Mouse (Mus musculus) embryo, embryonic 11.5 days (tissue): ENCODE measurements around the gene Cebpz.

Experiments used
- DNase-seq: peaks from one replicate; pipeline ENCODE4 v3.0.0-alpha.2; 2012; ENCODE audit warnings: low read depth, low spot score

Cebpz gene

GRCm38 (mm10) chr17:78936466-78937228 lies at the start of gene Cebpz, which contains the start of gene Ndufaf7:
Gene Cebpz, minus strand, starts transcription at chr17:78937066.
Gene Ndufaf7, plus strand, starts transcription at chr17:78937136.
- DNase-seq, result peak; percentile 98

GRCm38 (mm10) chr17:78983736-78984135 lies 46.9 kb upstream of the Cebpz start:
- no peak for DNase-seq

GRCm38 (mm10) chr17:78983166-78983565 lies 46.3 kb upstream of the Cebpz start:
- no peak for DNase-seq

GRCm38 (mm10) chr17:78968500-78968899 lies 31.6 kb upstream of the Cebpz start:
- DNase-seq, result no peak

- DNase-seq, result no peak
Observed at GRCm38 (mm10) chr17:78966092-78966883, 29.4 kb upstream of the Cebpz start.

GRCm38 (mm10) chr17:78964387-78964786 lies 27.5 kb upstream of the Cebpz start:
- no peak for DNase-seq

GRCm38 (mm10) chr17:78959473-78959872 lies 22.6 kb upstream of the Cebpz start:
- DNase-seq, result no peak

- DNase-seq, result no peak
Observed at GRCm38 (mm10) chr17:78953240-78953639, 16.4 kb upstream of the Cebpz start.

- no peak for DNase-seq
Observed at GRCm38 (mm10) chr17:78952070-78952469, 15.2 kb upstream of the Cebpz start.

GRCm38 (mm10) chr17:78951225-78951624 lies 14.4 kb upstream of the Cebpz start:
- no peak for DNase-seq

GRCm38 (mm10) chr17:78942579-78942978 lies 5.7 kb upstream of the Cebpz start:
- no peak for DNase-seq

- no peak for DNase-seq
Observed at GRCm38 (mm10) chr17:78938927-78939326, 2.1 kb upstream of the Cebpz start.

- DNase-seq, result no peak
Observed at GRCm38 (mm10) chr17:78937229-78937853, 475 bp upstream of the Cebpz start.

GRCm38 (mm10) chr17:78935857-78936256 lies 1.0 kb downstream of the Cebpz start:
- no peak for DNase-seq

GRCm38 (mm10) chr17:78917696-78918095 lies 19.2 kb downstream of the Cebpz start:
- no peak for DNase-seq

- no peak for DNase-seq
Observed at GRCm38 (mm10) chr17:78916899-78917298, 20.0 kb downstream of the Cebpz start.

- DNase-seq, result peak; percentile 80
Observed at GRCm38 (mm10) chr17:78916369-78916813, 20.5 kb downstream of the Cebpz start, which contains the start of gene Cebpzos. Gene Cebpzos, plus strand, starts transcription at chr17:78916500.

GRCm38 (mm10) chr17:78915772-78916171 lies 21.1 kb downstream of the Cebpz start:
- no peak for DNase-seq

GRCm38 (mm10) chr17:78913921-78914320 lies 22.9 kb downstream of the Cebpz start:
- DNase-seq, result no peak

- no peak for DNase-seq
Observed at GRCm38 (mm10) chr17:78912861-78913281, 24.0 kb downstream of the Cebpz start.

GRCm38 (mm10) chr17:78909374-78909773 lies 27.5 kb downstream of the Cebpz start:
- no peak for DNase-seq

GRCm38 (mm10) chr17:78906892-78907291 lies 30.0 kb downstream of the Cebpz start, which contains the start of gene Sult6b1:
Gene Sult6b1, minus strand, starts transcription at chr17:78906992.
- DNase-seq, result no peak
